Mouse (Mus musculus) liver, embryonic 11.5 days (tissue): ENCODE measurements around the gene Sgcb. TPM values are rescaled to one million over a fixed set of nuclear protein-coding genes. Genes with fewer than 3 reads are reported as not detected.

ENCODE experiments used
- ATAC-seq: fragments of 200-750 bp; cut with Nextera tagmentation; replicated peaks from 2 replicates; pipeline ENCODE4 v1.8.0; 2017; ENCODE audit warnings: moderate number of reproducible peaks, mild to moderate bottlenecking, moderate TSS enrichment, moderate library complexity; ENCODE audit not compliant: low FRiP score
- DNase-seq: peaks from one replicate; pipeline ENCODE4 v3.0.0-alpha.2; 2017; ENCODE audit warnings: low spot score
- H3K27ac ChIP-seq: fragments of 300-500 bp; sonication (generic); 2 replicates; pipeline ENCODE4 v1.5.1; 2014; ENCODE audit warnings: mild to moderate bottlenecking, low read depth, low read length, control low read depth
- H3K27me3 ChIP-seq: fragments of 300-500 bp; sonication (generic); replicated peaks from 2 replicates; pipeline ENCODE4 v1.6.1; 2014; ENCODE audit warnings: low read length, mixed read lengths; ENCODE audit not compliant: control insufficient read depth, insufficient read depth
- H3K36me3 ChIP-seq: fragments of 300-500 bp; sonication (generic); 2 replicates; pipeline ENCODE4 v1.6.1; 2014; ENCODE audit warnings: mild to moderate bottlenecking, low read length, moderate library complexity, mixed read lengths; ENCODE audit not compliant: control insufficient read depth, insufficient read depth
- H3K4me1 ChIP-seq: fragments of 300-500 bp; sonication (generic); replicated peaks from 2 replicates; pipeline ENCODE4 v1.6.1; 2014; ENCODE audit warnings: low read length, mixed read lengths; ENCODE audit not compliant: control insufficient read depth, insufficient read depth
- H3K4me2 ChIP-seq: fragments of 300-500 bp; sonication (generic); 2 replicates; pipeline ENCODE4 v1.6.1; 2014; ENCODE audit warnings: mild to moderate bottlenecking, control low read depth, moderate library complexity
- H3K4me3 ChIP-seq: fragments of 300-500 bp; sonication (generic); 2 replicates; pipeline ENCODE4 v1.5.1; 2014; ENCODE audit warnings: low read depth, low read length, control low read depth
- H3K9ac ChIP-seq: fragments of 300-500 bp; sonication (generic); 2 replicates; pipeline ENCODE4 v1.6.1; 2014; ENCODE audit warnings: low read depth, low read length, control low read depth
- H3K9me3 ChIP-seq: fragments of 300-500 bp; sonication (generic); 2 replicates; pipeline ENCODE4 v1.6.1; 2016; ENCODE audit warnings: low read length, inconsistent platforms, mixed read lengths; ENCODE audit not compliant: control insufficient read depth
- WGBS: fragments of 180-500 bp; shearing (Covaris S2); extraction: QIAGEN DNeasy Blood & Tissue Kit; methylation state at CpG from one replicate; pipeline ENCODE4 v1.1.7; 2014; 5-methylcytosine and 5-hydroxymethylcytosine counted together
- polyA plus RNA-seq: library from polyadenylated mRNA; unstranded; fragments of >200 nt; fragmentation: Nextera tagmentation; extraction: Ambion mirVana; gene quantifications from 2 replicates; pipeline ENCODE4 v1.2.1, GENCODE M21; 2014

Gene Sgcb
- polyA plus RNA-seq, 1 experiment from 2014 or later, result 8.9 TPM

DNA sequence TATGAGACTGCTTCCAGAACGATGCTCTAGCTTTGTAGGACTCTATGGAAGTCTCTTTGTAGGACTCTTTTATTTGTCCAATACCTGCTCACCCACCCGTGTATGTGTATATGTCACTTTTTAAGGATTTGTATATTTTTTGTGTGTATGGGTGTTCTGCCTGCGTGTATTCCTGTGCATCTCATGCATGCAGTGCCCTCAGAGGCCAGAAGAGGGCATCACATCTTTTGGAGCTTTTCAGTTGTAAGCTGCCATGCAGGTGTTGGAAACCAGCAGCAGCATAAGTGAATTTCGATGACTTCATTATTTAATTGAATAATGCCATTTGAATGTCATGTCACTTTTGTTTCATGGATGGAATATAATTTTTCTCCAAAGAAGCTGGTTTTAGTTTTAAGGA is 5.5 kb downstream of the Sgcb start:
- no peak overlapping the region for H3K9ac ChIP-seq
- no peaks in the 10 kb centered on the region for H3K36me3 ChIP-seq
- ATAC-seq, result no peak
- WGBS, result 79% methylated on average over 4 of the region's 4 CpGs
- H3K4me1 ChIP-seq, result 0 out of 2 replicates have a peak, but pooled peaks cover 2% of the 10 kb centered on the region
- H3K4me3 ChIP-seq, result no peak overlapping the region
- no peak overlapping the region for H3K4me2 ChIP-seq
- no peak overlapping the region for H3K27ac ChIP-seq
- no peaks in the 10 kb centered on the region for H3K9me3 ChIP-seq
- DNase-seq, result no peak
- H3K27me3 ChIP-seq, result peaks cover 4% of the 10 kb centered on the region; the same call in 1 of the 2 replicates

- ATAC-seq (no peak), DNase-seq (no peak)
- Histone ChIP-seq H3K27me3 (no peaks in the 10 kb centered on the region; the same call in 1 of the 2 replicates), H3K9ac (no peak overlapping the region), H3K36me3 (no peaks in the 10 kb centered on the region), H3K9me3 (no peaks in the 10 kb centered on the region), H3K4me1 (no peaks in the 10 kb centered on the region), H3K4me2 (no peak overlapping the region), H3K4me3 (no peak overlapping the region), H3K27ac (no peak overlapping the region)
- WGBS, result 84% methylated on average over 3 of the region's 3 CpGs
Measured at GRCm38 (mm10) chr5:73641058-73641457, 6.5 kb downstream of the Sgcb start.

DNA sequence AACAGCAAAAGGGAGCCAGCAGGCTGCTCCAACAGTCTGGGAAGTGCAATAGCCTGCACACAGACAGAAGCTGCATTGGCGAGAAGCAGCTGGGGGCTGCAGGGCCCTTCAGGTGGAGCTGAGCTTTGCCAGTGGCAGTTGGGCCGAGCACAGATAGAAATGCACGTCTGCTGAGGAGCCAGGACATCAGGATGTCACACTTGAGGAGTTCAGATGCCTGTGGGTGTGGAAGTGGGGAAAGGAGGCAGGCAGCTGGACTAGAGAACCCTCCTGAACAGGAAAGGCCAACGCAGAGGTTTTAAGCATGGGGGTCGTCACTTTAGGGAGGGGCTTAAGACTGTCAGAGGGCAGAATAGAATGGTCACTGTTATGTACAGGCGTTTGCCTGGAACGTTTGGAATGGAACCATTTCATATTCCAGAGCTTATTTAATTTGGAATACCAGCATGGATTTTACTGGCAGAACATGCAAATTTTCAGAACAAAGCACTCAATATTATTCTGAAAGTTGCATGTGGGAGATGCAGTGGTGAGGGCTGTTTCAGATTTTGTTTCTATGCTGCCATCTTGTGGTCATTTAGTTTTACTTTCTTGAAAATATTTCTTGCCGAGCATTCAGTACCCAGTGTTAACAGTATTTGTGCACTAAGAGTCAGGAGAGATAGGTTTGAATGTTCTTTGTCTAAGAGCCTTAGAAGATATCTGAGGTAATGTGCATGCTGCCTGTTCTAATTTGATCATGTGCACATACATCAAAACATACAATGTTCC is 10.1 kb downstream of the Sgcb start:
- Histone ChIP-seq H3K27ac (no peak overlapping the region), H3K4me3 (no peak overlapping the region), H3K9me3 (peaks cover 3% of the 10 kb centered on the region; the same call in 1 of the 2 replicates), H3K9ac (no peak overlapping the region), H3K36me3 (peaks cover 6% of the 10 kb centered on the region; the same call in 1 of the 2 replicates), H3K4me2 (no peak overlapping the region), H3K4me1 (no peaks in the 10 kb centered on the region; the same call in 1 of the 2 replicates), H3K27me3 (no peaks in the 10 kb centered on the region)
- no peak for ATAC-seq
- WGBS, result 48% methylated on average over 8 of the region's 8 CpGs
- DNase-seq, result no peak

DNA sequence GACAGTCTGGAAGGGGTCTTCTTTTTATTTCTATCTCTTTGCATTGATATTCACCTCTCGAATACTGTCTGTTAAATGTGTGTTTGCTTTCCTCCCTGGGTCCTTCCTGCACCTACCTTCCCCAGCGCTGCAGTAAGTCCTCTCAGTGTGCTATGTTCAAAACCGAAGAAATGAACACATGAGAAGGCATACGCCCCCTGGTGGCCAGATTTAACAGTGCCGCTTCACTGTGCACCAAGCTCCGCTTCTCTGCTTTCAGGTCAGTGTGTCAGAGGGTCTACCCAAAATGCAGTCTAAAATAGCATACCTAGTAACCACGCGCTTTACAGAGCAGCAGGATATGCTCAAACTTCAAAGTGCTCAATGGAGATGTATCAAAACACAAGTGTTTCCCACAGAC is 14.4 kb downstream of the Sgcb start:
- Histone ChIP-seq H3K9me3 (peaks cover 3% of the 10 kb centered on the region; the same call in 1 of the 2 replicates), H3K9ac (no peak overlapping the region), H3K27me3 (no peaks in the 10 kb centered on the region), H3K27ac (no peak overlapping the region), H3K4me3 (no peak overlapping the region), H3K4me2 (no peak overlapping the region), H3K4me1 (peaks cover 6% of the 10 kb centered on the region), H3K36me3 (peaks cover 6% of the 10 kb centered on the region; the same call in 1 of the 2 replicates)
- peak; percentile 51 for DNase-seq
- no peak for ATAC-seq
- WGBS, result 55% methylated on average over 8 of the region's 8 CpGs

DNA sequence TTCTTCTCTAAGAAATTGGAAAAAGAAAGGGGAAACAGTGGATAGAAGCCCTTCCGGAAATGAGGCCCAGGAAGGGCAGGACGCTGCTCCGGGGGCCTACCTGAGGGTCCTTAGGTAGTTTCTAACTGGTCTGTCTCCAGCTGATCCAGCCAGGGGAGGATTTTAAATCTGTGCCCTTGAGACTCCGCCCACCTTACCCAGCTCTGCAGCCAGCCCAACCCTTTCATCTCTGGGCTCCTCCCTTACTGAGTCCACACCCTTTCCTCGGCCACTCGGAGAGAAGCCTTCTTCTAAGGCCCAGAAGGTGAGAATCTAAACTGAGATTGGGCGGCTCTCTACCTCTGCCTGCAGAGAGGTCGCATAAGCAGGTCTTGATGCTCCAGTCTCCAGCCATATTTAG is 15.3 kb downstream of the Sgcb start, which contains the start of gene Lrrc66:
TSS of gene Lrrc66 (minus strand) at position 236 of the 400 bp plus-strand sequence.
- H3K4me2 ChIP-seq, result no peak within 1 kb of the TSS
- DNase-seq (no peak), ATAC-seq (no peak)
- H3K27me3 ChIP-seq, result no peaks in the 10 kb centered on the region
- peaks cover 3% of the 10 kb centered on the region; the same call in 1 of the 2 replicates for H3K9me3 ChIP-seq
- H3K9ac ChIP-seq, result no peak within 1 kb of the TSS
- WGBS, result 71% methylated on average over 8 of the region's 8 CpGs
- H3K36me3 ChIP-seq, result peaks cover 6% of the 10 kb centered on the region; the same call in 1 of the 2 replicates
- peaks cover 6% of the 10 kb centered on the region for H3K4me1 ChIP-seq
- H3K4me3 ChIP-seq, result no peak within 1 kb of the TSS
- no peak within 1 kb of the TSS for H3K27ac ChIP-seq

DNA sequence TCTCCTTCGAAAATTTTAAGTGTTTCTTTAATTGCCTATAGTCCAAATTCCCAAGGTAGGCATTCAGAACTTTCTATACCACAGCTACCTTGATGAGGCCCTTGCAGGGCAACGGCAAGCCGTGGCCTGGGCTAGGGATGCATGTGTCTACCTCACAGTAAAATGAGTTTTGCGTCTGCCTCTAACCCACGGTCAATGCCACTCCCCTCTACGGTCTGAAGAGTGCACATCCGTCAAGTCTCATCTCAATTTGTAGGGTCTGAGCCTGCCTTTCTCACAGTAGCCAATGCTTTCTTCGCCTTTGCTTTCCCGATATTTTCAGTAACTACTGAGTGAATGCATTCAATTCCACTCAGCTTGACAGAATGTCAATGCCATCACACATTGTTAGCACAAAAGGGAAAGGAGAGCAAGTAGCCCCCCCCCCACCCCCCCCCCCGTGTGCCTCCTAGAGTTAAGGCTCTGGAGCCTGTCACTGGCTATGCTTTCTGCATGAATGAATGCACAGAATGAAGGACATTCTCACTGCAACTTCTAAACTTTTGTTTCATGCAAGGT is 16.5 kb downstream of the Sgcb start:
- Histone ChIP-seq H3K4me2 (no peak overlapping the region), H3K27ac (no peak overlapping the region), H3K27me3 (no peaks in the 10 kb centered on the region), H3K36me3 (peaks cover 6% of the 10 kb centered on the region; the same call in 1 of the 2 replicates), H3K4me1 (peaks cover 6% of the 10 kb centered on the region), H3K9me3 (peaks cover 3% of the 10 kb centered on the region; the same call in 1 of the 2 replicates), H3K4me3 (no peak overlapping the region), H3K9ac (no peak overlapping the region)
- ATAC-seq (no peak), DNase-seq (no peak)
- 62% methylated on average over 10 of the region's 10 CpGs for WGBS

GRCm38 (mm10) chr5:73630141-73630540 is 17.4 kb downstream of the Sgcb start:
- Histone ChIP-seq H3K27ac (no peak overlapping the region), H3K4me3 (no peak overlapping the region), H3K36me3 (peaks cover 4% of the 10 kb centered on the region; the same call in 1 of the 2 replicates), H3K9ac (no peak overlapping the region), H3K27me3 (no peaks in the 10 kb centered on the region), H3K4me1 (peaks cover 6% of the 10 kb centered on the region), H3K4me2 (peak overlapping the region; percentile 38), H3K9me3 (peaks cover 3% of the 10 kb centered on the region; the same call in 1 of the 2 replicates)
- DNase-seq (no peak), ATAC-seq (peak; percentile 79)
- 34% methylated on average over 5 of the region's 5 CpGs for WGBS

DNA sequence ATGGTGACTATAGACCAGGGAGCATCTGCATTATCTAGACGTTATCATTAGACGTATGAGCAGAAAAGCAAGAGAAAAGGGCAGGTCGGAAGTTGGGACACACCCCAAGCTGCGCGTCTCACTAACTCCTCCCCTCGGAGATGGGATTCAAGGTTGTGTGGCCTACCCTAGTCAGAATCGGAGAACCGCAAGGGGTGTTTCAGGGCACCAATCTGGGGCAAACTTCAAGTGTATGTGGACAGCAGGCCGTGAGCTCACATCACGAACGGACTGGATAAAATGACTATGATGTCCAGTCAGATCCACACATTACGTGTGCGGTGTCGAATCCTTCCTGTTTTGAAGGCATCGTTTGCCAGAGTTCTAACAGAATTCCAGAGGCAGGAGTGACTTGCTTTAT is 19.6 kb downstream of the Sgcb start:
- WGBS, result 80% methylated on average over 15 of the region's 15 CpGs
- Histone ChIP-seq H3K27me3 (no peaks in the 10 kb centered on the region), H3K36me3 (no peaks in the 10 kb centered on the region), H3K27ac (no peak overlapping the region), H3K4me2 (no peak overlapping the region), H3K9ac (no peak overlapping the region), H3K9me3 (no peaks in the 10 kb centered on the region), H3K4me3 (no peak overlapping the region), H3K4me1 (peaks cover 6% of the 10 kb centered on the region)
- DNase-seq (no peak), ATAC-seq (no peak)
